Mouse (Mus musculus): Measurements from ENCODE around the gene Abhd17b.

Abhd17b gene

GRCm38 (mm10) chr19:21734112-21734511 lies 81.1 kb downstream of the Abhd17b start:
- peak; percentile 34 for DNase-seq
